Mouse (Mus musculus) G1E-ER4 (cell line): Measurements from ENCODE around the gene Sla2. TPM values are rescaled to one million over a fixed set of nuclear protein-coding genes. Genes with fewer than 3 reads are reported as not detected.

ENCODE experiments used
- GATA1 ChIP-seq: IDR thresholded peaks from one replicate; pipeline ENCODE4 v1.8.0; 2012; ENCODE audit warnings: low read length, inconsistent platforms
- polyA plus RNA-seq: library from polyadenylated mRNA; stranded (reverse); fragments of >175 nt; gene quantifications from 2 replicates; pipeline ENCODE4 v1.2.3, GENCODE M21; 2012

Gene Sla2
- polyA plus RNA-seq, 1 experiment = 0.14 TPM

GRCm38 (mm10) chr2:156847653-156848052 is 39.3 kb downstream of the Sla2 start:
- no peak for TF ChIP-seq GATA1

DNA sequence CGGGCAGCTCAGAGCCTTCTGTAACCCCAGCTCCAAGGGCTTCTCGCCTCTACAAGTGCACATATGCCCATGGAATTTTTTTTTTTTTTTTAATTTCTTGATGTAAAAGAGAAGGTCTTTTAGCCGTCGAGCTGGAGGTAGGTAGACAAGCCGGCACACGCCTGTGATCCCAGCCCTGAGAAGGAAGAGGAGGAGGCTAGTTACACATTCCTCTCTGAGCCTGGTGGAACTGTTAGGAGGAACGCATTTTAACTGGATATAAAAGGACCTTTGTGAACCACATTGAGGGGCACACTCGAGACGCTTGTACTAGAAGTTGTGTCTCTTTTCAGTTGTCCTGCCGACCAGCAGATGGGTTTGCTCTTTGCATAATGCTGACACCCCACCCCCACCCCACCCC is 42.3 kb downstream of the Sla2 start:
- TF ChIP-seq GATA1 = no peak

- no peak for TF ChIP-seq GATA1
Observed at GRCm38 (mm10) chr2:156843331-156843730, 43.7 kb downstream of the Sla2 start.

DNA sequence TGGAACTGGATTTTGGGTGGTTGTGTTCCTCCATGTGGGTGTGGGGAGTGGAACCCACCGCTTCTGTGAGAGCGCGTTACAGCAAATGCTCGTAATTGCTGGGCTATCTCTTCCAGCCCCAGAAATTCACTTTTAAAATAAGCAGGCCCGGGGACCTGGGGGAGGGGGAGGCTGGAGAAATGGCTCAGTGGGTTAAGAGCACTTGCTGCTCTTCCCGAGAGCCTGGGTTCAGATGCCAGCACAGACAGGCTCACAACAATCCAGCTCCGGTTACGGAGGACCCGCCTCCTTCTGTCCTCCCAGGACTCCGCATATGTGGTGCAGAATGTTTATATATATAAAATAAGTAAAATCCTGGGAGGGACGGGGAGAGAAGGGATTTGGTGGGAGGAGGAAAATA is 44.3 kb downstream of the Sla2 start:
- TF ChIP-seq GATA1 = no peak

DNA sequence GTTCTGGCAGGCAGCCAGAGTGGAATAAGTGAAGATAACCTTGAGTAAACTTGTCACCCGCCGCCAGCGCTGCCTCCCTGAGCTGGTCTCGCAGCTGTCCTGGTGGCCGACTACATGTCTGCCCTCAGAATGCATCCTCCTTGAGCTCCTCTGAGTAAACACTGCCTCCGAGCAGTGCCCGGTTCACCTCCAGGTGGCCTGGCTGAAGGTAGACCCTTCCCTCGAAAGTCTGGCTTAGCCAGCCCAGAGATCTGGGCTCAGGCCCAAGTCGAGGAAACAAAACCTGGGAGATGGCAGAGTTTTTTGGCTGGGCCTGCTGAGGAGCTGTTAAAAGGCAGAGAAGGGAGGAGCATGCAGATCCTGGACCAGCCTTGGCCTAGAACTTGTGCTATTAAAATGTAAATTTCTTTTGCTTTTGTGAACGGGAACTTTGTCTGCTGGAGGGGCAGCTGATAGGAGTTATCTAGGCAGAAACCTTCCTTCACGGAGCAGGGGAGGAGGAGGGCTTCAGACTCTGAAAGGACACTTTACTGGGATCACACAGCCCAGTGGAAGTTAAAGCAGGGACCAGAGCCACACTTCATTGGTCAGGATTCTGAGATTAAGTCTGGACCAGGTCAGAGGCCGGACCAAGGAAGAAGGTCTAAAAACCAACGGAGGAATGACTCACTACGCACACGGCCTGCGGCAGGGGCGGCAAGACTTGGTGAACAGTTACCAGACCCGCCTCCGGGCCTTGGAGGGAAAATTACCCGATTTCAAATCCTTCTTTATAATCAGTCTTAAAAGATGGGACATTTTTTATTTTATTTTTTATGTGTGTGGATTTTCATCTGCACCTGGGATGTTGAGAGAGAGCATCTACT is 44.9 kb downstream of the Sla2 start:
- no peak for TF ChIP-seq GATA1

GRCm38 (mm10) chr2:156841028-156841840 is 45.8 kb downstream of the Sla2 start:
- TF ChIP-seq GATA1 = no peak

GRCm38 (mm10) chr2:156840301-156841027 is 46.5 kb downstream of the Sla2 start:
- no peak for TF ChIP-seq GATA1

GRCm38 (mm10) chr2:156839319-156840191 is 47.4 kb downstream of the Sla2 start, which contains the start of gene Tgif2:
Gene Tgif2, plus strand, starts transcription at chr2:156840007.
- TF ChIP-seq GATA1 = no peak

DNA sequence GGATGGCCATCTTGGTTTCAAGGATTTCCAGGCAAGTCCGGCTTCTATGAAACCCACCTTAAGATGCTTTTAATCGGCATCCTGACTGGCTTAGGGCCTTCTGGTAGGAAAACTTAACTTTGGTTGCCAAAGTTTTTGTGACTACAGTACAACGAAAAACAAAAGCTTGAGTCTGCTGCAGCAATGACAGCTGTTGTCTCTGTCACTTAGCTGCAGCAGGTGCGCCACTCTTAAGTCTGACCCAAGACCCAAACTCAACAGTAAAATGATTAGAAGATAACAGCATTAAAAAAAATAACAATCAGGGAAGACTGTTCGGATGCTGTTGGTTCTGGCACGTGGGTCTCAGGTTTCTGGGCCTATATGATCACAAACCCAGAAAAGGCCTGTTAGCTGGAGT is 48.2 kb downstream of the Sla2 start:
- no peak for TF ChIP-seq GATA1

DNA sequence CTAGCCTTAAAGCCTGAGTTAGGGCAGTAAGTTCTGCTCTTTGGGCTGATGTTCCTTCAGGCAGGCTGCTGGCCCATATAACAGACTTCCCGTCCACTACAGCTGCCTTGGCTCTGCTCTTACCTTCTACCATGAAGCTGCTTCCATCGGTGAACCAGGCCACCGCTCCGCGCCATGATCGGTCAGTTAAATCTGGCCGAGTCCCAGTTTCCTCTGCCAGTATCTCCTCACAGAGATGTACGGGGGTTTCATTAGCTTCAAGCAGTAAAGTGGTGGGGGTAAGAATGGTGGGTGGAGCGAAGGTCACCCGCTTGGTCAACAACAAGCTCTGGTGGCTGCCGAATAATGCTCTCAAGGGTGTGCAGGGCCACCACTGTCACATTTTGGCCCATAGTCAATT is 52.7 kb downstream of the Sla2 start:
- TF ChIP-seq GATA1 = no peak

Other genes starting within 250 kb of the Sla2 start
- gene Myl9, start 111.8 kb downstream of the Sla2 start, polyA plus RNA-seq = 0.09 and 0.21 TPM in 2 replicates
- gene Tgif2, start 47.2 kb downstream of the Sla2 start, polyA plus RNA-seq = 63.8 and 94.9 TPM in 2 replicates
- 0.05 and 0.08 TPM in 2 replicates for gene 4930518I15Rik, start 29.2 kb downstream of the Sla2 start, polyA plus RNA-seq
- gene Rab5if, start 24.1 kb downstream of the Sla2 start, polyA plus RNA-seq = 122 and 186 TPM in 2 replicates
- 9.5 and 11.7 TPM in 2 replicates for gene Ndrg3, start 104.9 kb upstream of the Sla2 start, polyA plus RNA-seq
- 4.9 and 6.4 TPM in 2 replicates for gene Dsn1, start 120.0 kb upstream of the Sla2 start, polyA plus RNA-seq
- 30.7 and 32.1 TPM in 2 replicates for gene Soga1, start 192.1 kb upstream of the Sla2 start, polyA plus RNA-seq
- gene Tldc2, start 199.9 kb upstream of the Sla2 start, polyA plus RNA-seq = not detected in 2 replicates
- gene Samhd1, start 248.1 kb upstream of the Sla2 start, polyA plus RNA-seq = 8.8 and 15.0 TPM in 2 replicates